Mouse (Mus musculus) embryonic facial prominence, embryonic 14.5 days (tissue): Measurements from ENCODE around the gene Gm5460. TPM values are rescaled to one million over a fixed set of nuclear protein-coding genes. Genes with fewer than 3 reads are reported as not detected.

Source experiments
- polyA plus RNA-seq: library from polyadenylated mRNA; unstranded; fragments of >200 nt; fragmentation: Nextera tagmentation; extraction: Ambion mirVana; gene quantifications from 2 replicates; pipeline ENCODE4 v1.2.1, GENCODE M21; 2014

The Gm5460 gene
- polyA plus RNA-seq, 1 experiment from 2014 or later: not detected

Other genes with a start within 250 kb of the Gm5460 start
- gene Gdf10, start 93.2 kb upstream of the Gm5460 start, polyA plus RNA-seq: 34.2 and 35.8 TPM in 2 replicates
- gene Gdf2, start 75.7 kb upstream of the Gm5460 start, polyA plus RNA-seq: not detected in 2 replicates
- not detected in 2 replicates for gene Rbp3, start 62.8 kb upstream of the Gm5460 start, polyA plus RNA-seq
- 0.13 and 0.14 TPM in 2 replicates for gene Zfp488, start 38.0 kb upstream of the Gm5460 start, polyA plus RNA-seq
- not detected in 2 replicates for gene Gm30083, start 1.6 kb upstream of the Gm5460 start, polyA plus RNA-seq
- not detected in 2 replicates for gene Antxrl, start 35.9 kb downstream of the Gm5460 start, polyA plus RNA-seq
- gene Anxa8, start 69.2 kb downstream of the Gm5460 start, polyA plus RNA-seq: 25.3 and 34.6 TPM in 2 replicates
- not detected in 2 replicates for gene A630023A22Rik, start 86.0 kb downstream of the Gm5460 start, polyA plus RNA-seq
- 0.26 TPM in 1 of 2 replicates, not detected in the other for gene Npy4r, start 135.7 kb downstream of the Gm5460 start, polyA plus RNA-seq
- 0.84 and 1.1 TPM in 2 replicates for gene Gprin2, start 184.9 kb downstream of the Gm5460 start, polyA plus RNA-seq
- gene Syt15, start 202.8 kb downstream of the Gm5460 start, polyA plus RNA-seq: 0.25 and 0.60 TPM in 2 replicates